ENCODE assay signal across 10 mouse cellular contexts in genomic region chr2:4988826-4989424, GRCm38 (mm10). TPM values are rescaled to one million over a fixed set of nuclear protein-coding genes. Genes with fewer than 3 reads are reported as not detected.
A peak's percentile ranks its signal among the peaks of the same experiment; 100 is the strongest.
DNase-seq lines count a peak whose midpoint lies in the region; ATAC-seq lines count a peak whose summit lies in the region.
"Had no signal": no experiment of that assay in that cellular context is flagged by ENCODE, and none has a peak within 500 bp of the region (broad histone marks: within the 10 kb centered on the region; RNA-seq: fewer than 3 reads in every experiment).

No protein-coding gene starts in this region.

- intact Hi-C loops in left cerebral cortex, postnatal 36 days (cut with DNase I), result no loop called here

- ATAC-seq in frontal cortex, adult (ENCODE audit: low TSS enrichment), result no peak
- ATAC-seq: hindbrain, embryonic 16.5 days had no signal

- peak; percentile 30 for DNase-seq in kidney, adult 9 months
- DNase-seq in kidney, postnatal 10 days, result no peak
- peak; percentile 73 for DNase-seq in ES-CJ7 (ENCODE audit: low read depth, low spot score)
- DNase-seq in embryo, embryonic 10.5 days (ENCODE audit: low spot score), result peak; percentile 31
- peak; percentile 41 for DNase-seq in lung, postnatal 36 days
- DNase-seq in ovary, postnatal 36 days (ENCODE audit: low spot score), result no peak
- DNase-seq in left cerebral cortex, postnatal 36 days (ENCODE audit: low spot score in 2 of 2), result no peak
- DNase-seq: cerebellum, adult 9-11 months had no signal

RNA-seq across cellular contexts. Expression of gene Ucma, which starts 13.0 kb away (rescaled TPM):
- 1 to 10 TPM; 1.6 to 2.0 TPM for total RNA-seq in left cerebral cortex, postnatal 36 days (2021)

RNA-seq across cellular contexts. Expression of gene Mcm10, which starts 23.7 kb away (rescaled TPM):
- under 1 TPM; 0.79 to 0.96 TPM for total RNA-seq in left cerebral cortex, postnatal 36 days (2021)

Comparison
In these comparisons a context has a peak if more than half of its experiments do, and no peak if none do; other contexts are left out.
1. DNase-seq: peak in kidney, adult 9 months (single experiment), ES-CJ7 (single experiment), embryo, embryonic 10.5 days (single experiment) and lung, postnatal 36 days (single experiment); none in kidney, postnatal 10 days (single experiment), ovary, postnatal 36 days (single experiment) and left cerebral cortex, postnatal 36 days (0 of 2).